Mouse (Mus musculus) erythroid progenitor cell, adult 5-6 weeks (primary cell): ENCODE measurements around the gene Timm8a1. TPM values are rescaled to one million over a fixed set of nuclear protein-coding genes. Genes with fewer than 3 reads are reported as not detected.

ENCODE experiments used
- ATAC-seq: replicated peaks from 2 replicates; pipeline ENCODE4 v1.8.0; 2016; ENCODE audit warnings: moderate number of reproducible peaks, mild to moderate bottlenecking, moderate TSS enrichment, inconsistent platforms; ENCODE audit not compliant: poor library complexity, low FRiP score, severe bottlenecking
- total RNA-seq, 2 experiments: library from RNA; stranded (forward) in 1 of 2; stranded (reverse) in 1 of 2; fragments of 150-400 nt in 1 of 2; fragments of 186-747, 209-891 nt in 1 of 2; gene quantifications; 2 replicates each; pipeline versions ENCODE4 v1.2.3 to v1.2.4; 2015 to 2017; ENCODE audit warnings: low replicate concordance in 2 of 2

The Timm8a1 gene
- total RNA-seq (2015; ENCODE audit: low replicate concordance) (13.8 and 15.9 TPM in 2 replicates), total RNA-seq (2017; ENCODE audit: low replicate concordance) (6.4 and 12.6 TPM in 2 replicates)

DNA sequence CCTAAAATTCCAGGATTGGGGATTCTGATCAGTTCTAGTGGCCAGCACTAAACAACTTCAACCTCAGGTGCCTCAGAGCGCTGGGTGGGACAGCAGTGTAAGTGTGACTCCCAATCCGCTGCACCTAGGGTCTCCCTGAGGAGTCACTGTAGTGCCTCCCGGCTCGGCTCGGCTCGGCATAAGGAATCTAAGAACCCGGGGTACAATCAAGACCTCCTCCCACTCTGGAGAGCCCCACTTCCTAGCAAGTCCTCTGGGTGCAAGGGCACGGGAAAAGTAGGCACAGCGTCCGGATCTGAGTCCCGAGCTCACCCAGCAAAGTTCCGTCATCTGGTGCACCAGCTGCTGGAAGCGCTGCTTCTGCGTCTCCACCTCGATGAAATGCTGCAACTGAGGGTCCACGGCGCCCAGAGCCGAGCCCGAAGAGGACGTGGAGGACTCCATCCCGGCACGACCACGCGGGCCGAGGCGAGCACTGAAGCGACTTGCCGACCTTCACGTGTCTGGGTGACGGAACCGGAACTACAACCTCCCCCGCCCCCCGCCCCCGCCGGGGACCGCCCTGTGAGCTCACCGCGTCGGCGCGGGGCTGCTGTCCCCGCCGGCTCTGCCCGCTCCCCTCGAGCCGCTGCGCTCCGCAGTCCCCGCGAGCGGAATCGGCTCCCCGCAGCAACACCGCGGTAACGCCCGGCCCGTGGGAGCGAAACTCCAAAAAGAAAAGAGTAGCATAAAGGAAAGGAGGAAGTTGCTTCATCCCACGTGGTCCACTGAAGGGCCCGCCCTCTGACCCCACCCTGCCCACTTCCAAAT is at the start of gene Timm8a1:
Gene Timm8a1 (minus strand): TSS at position 721 of the 810 bp plus-strand sequence.
- ATAC-seq = peak; percentile 83

DNA sequence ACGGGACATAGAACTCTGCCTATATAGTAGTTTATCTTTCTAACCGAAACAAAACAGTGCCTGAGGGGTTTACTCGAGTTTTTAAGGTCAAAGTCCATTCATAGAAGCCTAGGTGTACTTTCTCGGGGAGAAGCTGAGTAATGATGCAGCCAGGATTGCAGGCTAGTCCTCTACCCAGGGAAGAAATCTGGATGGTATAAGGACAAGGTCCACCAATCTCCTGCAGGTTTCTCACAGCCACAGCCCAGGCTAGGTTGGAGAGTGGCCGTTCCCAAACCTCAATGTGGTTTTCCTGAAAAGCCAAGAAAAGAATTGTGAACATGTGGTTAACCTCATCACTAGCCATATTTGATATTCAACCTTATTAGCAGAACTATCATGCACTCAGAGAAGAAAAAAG is 48.2 kb upstream of the Timm8a1 start:
- no peak for ATAC-seq

DNA sequence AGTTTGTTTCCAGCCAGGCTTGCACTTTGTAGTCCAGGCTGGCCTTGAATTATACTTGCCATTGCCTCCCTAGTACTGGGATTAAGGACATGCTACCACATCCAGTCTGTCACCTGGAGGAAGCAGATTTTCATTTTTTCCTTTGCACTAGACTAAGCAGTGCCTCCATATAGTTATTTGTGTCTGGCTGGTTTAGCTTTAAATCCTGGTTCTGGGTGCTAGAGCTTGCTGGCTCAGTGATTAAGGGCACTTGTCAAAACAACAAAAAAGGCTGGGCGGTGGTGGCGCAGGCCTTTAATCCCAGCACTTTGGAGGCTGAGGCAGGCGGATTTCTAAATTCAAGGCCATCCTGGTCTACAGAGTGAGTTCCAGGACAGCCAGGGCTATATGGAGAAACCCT is 47.3 kb upstream of the Timm8a1 start:
- no peak for ATAC-seq

DNA sequence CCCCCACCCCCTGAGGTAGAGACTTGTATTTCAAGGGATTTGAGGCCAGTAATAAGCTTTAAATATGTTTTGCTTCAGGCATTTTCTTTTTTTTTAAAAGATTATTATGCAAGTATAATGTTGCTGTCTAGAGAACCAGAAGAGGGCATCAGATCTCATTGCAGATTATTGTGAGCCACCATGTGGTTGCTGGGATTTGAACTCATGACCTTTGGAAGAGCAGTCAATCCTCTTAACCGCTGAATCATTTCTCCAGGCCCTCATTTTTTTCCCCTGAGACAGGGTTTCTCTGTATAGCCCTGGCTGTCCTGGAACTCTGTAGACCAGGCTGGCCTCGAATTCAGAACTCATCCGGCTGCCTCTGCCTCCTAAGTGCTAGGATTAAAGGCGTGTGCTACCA is 46.6 kb upstream of the Timm8a1 start:
- ATAC-seq = no peak

DNA sequence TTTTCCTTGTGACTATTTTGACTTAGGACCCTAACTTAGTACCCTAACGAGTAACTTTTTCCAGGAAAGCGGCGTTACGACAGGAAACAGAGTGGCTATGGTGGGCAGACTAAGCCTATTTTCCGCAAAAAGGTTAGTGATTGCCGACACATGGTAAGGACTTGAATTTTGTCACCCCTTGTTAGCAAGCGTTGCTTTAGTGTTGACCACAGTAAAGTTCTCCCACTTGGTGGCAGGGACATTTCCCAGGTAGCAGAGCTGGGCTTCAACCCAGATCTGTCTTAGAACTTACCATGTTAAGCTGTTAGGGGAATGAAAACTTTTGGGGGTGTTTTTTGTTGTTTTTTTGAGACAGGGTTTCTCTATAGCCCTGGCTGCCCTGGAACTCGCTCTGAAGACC is 44.8 kb upstream of the Timm8a1 start:
- no peak for ATAC-seq

DNA sequence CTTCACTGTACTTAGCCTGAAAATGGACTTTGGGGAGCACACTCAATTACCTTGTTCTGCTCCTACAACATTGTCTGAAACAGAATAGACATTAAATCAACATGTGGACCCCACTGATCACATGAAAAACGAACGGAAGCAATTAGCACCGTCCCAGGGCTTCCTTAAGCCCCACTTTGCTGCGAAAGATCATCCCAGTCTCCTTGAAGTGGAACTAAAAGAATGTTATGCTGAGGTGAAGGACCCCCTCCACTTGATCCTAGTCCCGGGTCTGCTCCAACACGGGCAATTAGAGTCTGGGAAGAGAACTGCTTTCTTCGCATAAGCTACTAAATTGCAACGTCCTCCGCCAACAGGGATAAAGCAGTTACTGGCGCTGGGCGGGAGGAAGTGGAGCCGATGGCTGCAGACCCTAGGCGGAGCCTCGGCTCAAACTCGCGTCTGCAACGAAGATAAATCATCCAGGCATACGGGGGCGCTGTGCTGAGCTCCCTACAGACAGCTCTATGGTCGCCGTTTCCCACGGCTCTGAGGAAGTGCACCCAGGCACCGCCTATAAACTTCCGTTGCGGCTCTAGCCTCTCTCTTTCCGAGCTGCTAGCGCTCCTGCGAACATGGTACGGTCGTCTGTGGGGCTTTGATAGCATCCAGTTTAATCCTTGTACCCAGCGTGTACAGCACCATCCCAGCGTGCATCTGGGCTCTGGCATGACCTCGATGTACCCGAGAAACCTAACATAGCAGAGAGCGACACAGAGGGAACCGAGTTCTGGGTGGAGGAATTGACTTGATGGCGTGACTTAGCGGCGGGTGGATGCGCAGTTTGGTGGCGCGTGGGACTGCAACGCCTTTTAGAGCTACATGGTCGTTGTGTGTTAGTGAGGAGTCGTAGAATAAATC is 43.7 kb upstream of the Timm8a1 start, which contains the start of gene Rpl36a:
Gene Rpl36a (plus strand): TSS at position 552 of the 900 bp plus-strand sequence.
- peak; percentile 94 for ATAC-seq

DNA sequence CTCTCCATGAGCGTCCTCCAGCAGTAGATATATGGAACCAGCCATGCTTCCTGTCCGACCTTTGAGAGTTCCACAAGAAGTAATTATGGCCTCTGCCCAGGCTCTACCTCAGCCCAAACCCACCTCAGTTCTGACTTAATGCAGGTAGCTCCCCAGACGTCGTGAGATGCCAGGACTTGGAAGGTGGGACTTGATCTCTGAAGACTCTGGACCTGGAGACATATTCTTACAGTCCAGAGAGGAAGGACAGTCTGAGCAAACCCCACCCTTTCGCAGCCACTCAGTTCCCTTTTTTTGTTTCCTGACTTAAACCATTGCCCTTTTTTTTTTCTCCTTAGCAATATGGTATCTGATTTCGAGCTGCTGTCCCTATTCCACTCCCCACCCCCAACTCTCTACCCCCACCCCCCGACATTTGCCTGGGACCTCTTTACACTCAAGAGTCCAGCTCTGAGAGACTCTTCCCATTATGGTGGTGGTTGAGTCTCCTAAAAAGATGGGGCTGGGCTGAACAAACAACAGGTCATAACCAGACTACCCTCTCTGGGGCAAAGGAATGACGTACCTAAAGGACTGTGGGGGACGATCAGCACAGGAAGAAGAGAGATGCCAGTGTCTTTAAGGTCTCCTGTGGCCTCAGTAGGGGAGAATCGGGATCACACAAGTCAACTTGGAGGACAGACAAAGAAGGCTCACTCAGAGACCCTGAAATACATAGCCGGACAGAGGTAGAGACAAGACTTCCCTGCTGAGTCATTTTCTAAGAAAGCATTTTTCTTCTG is 41.4 kb upstream of the Timm8a1 start, which contains the start of gene Btk:
Gene Btk (minus strand): TSS at position 683 of the 782 bp plus-strand sequence.
- ATAC-seq = no peak

DNA sequence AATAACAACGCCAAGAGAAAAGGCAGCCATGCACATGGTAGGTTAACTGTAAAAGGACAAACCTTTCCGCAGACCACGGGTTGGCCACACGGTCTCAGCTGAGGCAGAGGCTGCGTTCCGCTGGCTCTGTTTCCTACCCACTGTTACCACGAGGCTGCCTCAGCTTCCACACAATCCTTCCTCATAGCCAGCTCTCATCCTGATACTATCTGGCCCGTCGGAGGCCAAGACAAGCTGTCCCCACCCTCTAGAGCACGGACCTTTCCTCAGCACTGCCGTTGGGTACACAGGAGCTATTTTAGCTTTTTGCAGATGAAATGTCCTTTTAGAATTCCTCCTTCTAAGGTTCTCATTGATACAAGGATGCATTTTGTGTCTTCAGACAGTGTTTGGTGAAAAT is 40.6 kb upstream of the Timm8a1 start:
- ATAC-seq = peak; percentile 40; the same call in 1 of the 2 replicates

DNA sequence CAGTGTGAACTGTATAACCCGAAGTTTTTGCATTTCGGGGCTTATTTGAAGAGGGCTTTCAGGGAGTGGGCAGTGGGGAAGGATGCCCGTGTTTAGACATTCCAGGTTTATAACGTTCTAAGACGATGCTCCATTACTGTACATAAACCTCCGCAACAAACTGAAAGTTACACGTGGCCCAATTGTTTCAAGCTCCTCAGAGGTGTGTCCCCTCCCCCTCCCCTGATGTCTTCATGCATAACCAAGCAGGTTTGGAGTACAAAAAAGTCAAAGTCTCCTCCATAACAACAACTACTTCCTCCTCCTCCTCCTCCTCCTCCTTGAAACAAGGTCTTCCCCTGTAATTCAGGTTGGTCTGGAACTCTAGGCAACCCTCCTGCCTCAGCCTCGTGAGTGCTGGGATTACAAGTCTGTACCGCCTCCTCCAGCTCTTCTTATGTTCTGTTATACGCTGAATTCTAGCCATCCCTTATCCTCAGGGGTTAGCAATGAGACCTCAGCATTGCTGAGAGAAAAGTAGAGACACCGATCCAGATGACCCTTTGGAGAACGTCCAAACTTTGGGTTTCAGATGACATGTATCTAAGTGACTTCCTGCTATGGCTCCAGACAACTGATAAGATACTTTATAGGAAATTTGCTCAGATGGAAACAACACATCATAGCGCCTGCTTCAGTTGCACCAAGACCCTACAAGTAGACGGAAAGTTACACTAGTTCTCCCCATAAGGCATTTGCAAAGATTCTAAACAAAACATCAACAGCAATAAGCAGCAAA is 39.1 kb upstream of the Timm8a1 start:
- ATAC-seq = no peak

DNA sequence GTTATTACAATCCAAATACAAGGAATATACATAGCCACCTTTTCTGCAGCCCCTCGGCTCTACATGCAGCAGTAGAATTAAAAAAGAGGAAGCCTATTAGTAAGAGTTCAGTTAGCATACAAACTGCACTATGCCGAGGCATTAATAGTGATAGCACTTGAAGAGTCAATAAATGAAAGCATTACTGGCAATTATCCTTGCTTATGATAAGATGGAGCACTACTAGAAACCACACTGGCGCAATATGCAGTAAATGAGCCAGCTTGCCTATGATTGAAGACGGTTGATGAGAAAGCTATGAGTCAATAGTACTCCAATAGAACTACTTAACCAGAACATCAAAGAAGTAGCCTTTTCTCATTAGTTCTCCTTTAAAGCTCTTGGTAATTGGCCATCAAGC is 36.2 kb upstream of the Timm8a1 start:
- no peak for ATAC-seq

DNA sequence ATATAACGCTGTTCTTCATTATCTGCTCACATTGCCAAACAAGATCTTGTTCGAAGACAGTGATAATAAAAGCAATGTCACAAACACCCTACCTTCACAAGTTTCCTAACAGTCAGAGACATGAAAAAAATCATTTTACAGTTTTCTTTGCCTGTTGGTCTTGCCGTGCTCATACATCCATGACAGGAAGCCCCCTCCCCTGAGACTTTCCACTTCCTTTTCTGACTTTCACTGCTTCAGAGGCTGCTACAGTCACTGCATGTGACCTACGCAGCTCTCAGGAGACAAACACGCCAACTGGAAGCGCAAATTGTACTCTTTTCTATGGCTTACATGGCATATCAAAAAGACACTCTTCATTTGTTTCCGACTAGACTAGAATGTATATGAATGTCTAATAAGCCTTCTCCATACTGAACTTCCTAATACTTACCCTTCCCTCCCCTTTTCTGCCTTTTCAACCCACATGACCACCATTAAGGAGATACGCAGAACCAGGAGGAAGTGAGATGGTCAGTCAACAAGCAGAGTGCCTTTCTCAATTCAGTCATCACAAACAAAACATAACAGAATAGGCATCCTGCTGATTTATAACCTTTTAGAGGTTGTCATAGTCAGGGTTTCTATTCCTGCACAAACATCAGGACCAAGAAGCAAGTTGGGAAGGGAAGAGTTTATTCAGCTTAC is 25.0 kb upstream of the Timm8a1 start:
- no peak for ATAC-seq

DNA sequence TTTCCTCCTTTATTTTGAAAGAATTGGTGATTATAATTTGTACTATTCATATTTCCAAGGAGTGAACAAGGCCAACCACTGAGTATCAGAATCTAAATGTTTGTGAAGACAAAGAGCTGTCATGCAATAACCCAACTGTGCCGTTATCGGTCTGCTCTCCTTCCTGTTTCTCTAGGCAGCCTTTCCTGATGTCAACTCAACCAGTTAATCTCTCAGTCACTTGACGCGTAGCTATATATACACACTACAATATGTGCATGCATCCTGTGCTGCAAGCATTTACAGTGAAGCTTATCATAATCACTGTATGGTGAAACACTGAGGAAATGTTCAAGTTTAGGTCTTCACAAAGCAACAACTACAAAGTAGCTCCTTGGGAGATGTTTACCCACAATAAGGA is 22.7 kb upstream of the Timm8a1 start:
- ATAC-seq = no peak

DNA sequence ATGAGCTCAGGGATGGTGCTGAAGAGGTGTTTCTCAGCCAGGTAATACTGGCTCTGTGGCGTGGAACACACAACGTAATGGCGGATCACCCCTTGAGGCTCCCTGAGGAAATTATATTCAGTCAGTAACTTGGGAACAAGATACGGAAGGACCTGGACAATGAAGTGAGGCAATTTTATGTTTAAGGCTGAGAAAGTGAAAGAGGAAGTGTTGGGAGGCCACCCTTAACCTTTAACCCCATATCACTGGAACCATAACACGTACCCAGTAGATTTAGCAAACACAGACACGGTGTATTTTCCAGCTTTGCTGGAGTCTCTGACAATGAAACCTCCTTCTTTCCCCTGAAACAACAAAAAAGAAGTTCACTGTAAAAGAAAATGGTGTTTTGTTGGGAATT is 12.8 kb upstream of the Timm8a1 start:
- no peak for ATAC-seq

DNA sequence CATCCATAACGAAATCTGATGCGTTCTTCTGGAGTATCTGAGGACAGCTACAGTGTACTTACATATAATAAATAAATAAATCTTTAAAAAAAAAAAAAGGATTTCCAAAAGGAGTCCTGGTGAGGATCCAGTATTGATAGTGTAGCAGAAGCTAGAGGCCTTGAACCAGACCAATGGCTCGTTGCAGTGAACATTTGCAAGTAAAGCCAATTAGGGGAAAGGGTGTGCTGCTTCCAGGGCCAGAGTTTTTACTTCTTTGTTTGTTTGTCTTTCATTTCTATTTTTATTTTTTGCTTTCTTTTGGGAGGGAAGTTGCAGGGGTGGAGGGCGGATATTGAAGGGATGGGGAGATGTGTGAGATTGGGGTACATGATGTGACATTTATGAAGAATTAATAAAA is 11.7 kb upstream of the Timm8a1 start:
- no peak for ATAC-seq

DNA sequence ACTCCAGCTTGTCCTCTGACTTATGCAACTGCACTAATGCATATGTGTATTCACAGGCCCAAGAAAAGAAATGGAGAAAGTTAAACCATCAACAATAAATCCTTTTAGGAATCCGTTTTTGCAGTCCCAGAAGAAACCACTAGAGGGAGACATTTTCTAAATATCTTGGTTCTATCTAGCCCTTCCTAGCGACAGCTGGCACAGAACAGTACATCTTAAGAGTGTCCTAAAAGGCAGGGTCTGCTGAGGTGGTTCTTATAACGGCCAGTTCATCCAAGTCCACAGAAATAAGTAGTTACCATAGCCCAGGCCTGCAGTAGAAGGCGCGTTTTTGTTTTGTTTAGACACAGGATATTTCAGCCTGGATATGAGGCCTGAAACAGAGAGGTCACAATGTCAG is 9.2 kb upstream of the Timm8a1 start:
- 0 out of 2 replicates have a peak, but pooled peaks have one; percentile 65 for ATAC-seq

DNA sequence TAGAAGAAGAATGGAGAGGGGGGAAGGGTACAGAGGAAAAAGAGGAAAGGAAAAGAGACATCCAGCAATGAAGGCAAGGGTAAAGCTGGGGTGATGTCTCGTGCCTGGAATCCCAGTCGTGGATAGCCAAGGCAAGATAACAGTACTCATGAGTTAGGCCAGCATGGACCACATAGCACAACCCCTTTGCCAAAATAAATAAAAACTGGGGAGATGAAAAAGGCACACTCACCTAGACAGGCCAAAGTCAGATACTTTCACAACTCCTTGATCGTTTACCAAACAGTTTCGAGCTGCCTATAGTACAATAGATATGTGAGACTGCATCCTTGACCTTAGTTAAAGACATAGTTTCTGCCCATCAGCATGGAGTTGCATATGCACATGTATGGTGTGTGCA is 5.7 kb upstream of the Timm8a1 start:
- ATAC-seq = no peak

DNA sequence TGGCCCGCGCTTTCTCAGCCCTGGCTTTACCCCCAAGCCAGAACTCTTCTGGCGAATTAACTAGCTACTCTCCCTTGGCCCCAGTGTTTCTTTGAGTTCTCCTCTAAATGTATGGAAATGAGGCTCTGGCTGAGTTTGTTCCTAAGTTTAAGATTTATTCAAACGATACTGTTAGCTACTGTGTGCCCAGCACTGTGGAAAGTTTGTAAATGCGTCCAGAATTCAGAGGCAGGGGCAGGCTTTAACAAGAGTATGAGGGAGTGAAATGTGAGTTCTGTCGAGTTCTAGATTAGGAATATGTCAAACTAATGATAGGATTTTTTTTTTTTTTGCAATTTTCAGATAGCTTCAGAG is 267 bp upstream of the Timm8a1 start:
- ATAC-seq = peak; percentile 31

DNA sequence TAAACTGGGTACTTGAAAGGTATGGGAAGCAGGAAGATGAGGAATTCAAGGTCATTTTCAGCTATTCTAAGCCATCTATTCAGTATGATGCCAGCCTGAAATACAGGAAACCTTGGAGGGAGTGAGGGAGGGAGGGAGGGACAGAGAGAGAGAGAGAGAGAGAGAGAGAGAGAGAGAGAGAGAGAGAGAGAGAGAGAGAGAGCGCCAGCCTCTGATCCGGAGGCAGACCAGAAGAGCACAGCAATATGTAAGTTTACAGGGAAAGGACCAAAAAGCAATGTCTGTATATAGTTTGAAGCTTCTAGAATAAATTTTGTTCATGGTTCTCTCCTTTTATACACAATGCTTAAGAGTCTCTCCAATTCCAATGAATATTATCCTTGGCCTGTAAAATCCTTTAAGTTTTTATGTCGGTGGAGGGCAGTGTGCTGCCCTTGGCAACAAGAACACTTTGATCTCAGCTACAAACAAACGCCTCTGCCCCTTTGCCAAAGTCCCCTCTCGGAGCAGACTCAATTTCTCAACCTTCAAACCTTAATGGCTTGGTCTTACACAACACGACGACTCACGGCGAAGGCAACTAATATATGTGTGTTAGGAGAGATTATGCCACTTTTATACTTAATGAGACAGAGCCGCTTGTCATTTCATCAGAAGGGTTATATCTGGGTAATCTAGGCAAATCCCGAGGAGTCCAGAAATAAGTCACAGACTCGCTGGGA is 1.1 kb downstream of the Timm8a1 start:
- ATAC-seq = peak; percentile 36; the same call in 1 of the 2 replicates
